Mouse (Mus musculus): ENCODE results near the gene Ppif.

Gene Ppif

DNA sequence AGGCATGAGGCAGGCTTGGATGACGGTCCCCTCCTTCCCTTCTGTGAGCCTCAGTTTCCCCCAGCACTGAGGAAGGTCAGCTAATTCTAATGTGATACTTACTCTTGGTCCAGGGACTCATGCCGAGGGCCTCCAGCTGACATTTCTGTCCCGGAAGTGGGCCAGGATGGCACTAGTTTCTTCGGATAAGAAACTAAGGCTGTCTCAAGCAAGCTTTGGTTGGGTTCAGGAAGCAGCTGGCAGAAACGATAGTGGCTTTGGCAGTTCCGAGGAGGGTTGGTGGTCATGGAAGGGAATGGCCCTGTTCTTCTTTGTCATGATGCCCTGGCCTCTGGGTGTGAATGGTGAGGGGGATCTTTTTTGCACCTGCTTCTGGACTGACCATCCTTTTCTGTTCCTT is 1.1 kb downstream of the Ppif start:
- peak in 1 of 2 experiments; percentile 12 for DNase-seq

DNA sequence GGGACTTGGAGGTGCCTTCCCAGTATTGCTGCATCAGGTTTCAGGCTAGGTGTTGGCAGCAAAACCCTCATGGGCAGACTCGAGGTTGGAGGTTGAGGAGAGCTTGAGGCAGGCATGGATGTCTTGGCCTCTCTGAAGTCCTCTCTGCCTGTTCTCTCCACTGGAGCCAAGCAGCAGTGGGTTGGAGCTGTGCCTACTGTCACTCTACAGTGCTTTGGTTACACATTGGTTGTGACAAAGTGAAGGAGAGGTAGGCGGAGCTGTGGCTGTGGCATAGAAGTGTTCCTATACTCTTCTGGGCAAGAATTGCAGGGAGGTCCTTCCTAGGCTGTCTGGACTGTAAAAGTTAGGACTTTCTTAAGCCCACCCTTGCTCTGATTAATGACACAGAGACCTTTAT is 2.4 kb downstream of the Ppif start:
- DNase-seq = no peak

DNA sequence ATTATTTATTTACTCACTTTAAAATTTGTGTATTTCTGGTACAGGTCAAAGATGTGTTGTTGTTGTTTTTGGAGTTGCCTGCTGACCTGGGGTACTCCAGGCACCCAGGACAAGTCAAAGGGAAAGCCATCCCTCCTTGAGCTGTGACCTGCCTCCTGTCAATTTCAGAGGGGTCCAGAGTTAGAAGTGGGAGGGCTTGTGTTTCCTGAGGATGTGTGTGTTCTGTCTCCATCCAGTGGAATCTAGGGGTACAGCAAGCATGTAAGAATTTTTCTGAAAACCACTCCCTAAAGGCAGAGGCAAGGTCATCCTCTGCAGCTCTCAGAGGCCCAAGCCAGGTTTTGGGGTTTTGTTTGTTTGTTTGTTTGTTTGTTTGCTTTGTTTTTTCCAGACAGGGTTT is 8.0 kb downstream of the Ppif start:
- peak in 1 of 2 experiments; percentile 12 for DNase-seq

DNA sequence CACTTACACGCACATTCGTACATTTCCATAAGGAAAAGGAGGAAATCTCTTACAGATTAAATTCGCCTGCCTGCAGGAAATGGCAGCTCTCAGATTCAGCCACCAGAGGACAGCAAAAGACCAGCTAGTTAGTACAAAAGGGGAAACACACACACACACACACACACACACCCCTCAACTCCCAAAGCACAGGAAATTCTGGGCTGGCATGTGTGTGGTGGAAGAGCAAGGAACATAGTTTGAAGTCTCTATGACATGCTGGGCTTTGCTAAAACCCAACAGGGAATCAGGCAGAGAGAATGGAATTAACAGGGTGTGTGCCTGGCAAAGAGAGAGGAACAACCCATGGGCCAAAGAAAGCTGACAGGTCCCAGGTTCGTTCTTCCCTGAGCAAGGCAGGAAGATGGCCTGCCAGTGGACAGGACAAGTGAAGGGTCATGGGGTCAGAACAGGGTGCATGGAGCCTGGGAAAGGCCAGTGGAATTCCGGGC is 13.8 kb downstream of the Ppif start:
- DNase-seq = peak; percentile 67 to 69

DNA sequence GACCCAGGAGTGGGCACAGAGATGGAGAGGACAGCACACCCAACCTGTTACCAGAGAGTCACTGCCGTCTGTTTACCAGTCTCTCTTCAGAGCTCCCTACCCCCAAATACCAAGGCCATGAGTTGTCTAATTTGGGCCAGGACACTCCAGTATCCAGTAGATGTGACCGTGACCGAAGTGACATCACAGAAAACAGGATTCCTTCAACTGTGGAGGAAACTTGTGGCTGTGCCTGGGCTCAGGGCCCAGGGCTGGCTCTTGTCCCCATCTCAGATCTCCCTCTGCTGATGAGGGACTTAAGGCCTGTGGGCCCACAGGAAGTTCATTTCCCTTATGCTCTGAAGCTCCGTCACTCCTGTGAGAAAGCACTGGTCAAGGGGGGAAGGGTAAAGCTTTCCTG is 14.5 kb downstream of the Ppif start:
- no peak for DNase-seq

DNA sequence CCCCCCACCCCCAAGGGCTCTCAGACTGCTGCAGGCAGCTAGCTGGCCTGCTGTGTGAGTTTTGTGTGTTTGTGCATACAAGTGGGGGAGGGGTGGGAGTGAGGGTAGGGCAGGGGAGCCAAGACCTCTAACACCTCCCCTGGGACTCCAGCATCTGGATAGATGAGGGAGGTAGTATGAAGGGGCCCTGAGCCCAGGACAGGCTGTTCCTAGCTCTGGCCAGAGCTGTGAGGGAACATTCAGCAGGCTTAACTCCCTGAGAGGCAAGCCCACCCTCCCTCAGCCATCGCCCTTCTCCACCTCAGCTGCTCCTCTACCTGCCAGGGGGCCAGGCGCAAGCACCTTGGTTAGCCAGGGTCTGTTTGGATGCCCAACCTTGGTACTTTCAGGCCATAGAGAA is 15.0 kb downstream of the Ppif start:
- no peak for DNase-seq

DNA sequence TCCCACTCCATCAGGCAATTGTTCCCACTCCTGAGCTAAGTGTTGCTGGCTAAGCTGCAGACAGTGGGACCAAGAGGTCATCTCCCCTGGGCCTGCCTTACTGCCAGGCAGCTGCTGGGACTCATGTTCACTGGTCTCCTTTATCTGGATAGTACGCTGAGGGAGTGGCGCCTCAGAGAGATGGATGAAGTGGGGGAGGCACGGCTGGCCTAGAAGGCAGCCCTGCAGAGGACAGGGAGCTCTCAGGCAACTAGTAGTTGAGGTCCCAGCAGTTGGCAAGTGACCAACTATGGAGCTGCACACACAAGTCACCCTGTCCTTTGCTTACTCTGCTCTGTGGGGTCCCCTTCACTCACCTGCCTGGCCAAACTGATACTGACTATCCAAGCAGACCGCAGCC is 16.1 kb downstream of the Ppif start:
- no peak for DNase-seq

DNA sequence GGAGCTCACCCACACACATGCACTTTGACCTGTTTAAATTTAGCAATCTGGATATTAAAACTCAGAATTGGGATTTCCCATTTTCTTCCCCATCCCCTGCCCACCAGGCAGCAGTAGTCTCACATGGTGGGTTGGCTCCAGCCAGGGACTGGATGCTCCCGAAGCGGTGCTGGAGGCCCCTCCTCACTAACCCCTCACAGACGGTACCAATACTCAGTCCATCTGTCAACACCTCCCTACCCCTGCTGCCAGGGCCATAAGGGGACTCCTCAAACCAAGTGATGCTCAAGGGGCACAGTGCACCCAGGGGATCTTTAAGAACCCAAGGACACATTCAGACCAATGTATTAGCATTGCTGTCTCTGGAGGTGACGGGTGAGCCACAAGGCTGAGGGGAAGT is 16.7 kb downstream of the Ppif start:
- no peak for DNase-seq

DNA sequence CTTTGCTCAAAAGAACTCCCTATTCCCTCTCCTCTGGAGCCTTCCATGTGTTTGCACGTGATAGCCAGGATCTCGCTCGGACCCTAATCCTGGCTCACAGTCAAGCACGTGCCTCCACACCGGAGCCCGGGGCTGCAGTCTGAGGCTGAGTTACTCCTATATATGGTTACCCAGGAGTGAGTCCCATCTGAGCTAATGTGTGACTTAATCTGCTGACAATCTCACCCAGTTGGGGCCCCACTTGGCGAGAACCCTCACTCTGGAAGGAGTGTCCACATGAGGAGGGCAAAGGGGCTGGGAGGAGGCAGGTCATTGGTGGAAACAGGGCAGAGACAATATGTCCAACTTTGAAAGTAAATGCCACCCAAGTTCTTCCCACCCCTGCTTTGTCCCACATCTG is 17.2 kb downstream of the Ppif start:
- DNase-seq = no peak

DNA sequence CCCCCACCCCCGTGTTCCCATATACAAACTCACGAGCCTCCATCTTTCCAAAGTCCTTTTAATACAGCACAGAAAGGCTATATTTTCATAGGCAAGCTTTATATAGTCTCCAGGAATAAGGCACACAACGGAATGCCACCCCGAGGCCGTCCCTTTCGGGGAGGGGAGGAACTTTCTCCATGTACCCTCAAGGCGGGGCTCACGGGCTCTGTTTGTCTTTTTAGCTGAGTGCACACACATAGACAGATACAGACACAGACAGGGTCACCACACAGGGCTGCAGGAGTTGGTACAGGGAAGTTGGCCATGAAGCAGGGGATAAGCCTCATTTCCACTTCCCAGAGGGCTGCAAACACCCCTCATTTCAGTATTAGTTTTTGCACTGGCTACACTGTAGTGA is 17.6 kb downstream of the Ppif start:
- DNase-seq = no peak

DNA sequence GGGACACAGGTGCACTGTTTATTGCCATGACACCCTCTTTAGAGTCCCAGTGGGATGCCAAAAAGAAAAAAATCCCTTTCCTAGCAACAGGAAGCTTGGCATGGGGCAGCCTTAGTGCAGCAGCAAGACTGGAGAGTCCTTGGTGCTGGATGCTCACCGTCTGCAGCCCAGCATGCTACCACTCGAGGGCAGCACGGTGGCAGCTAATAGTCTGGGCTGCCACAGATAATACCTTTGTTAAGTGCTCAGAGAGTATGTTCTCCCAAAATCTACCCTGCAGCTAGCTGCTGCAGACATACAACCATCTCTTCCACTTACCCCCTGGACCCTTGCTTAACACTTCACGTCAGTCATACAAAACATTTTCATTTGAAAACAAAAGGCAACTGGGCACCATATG is 19.5 kb downstream of the Ppif start:
- peak in 1 of 2 experiments; percentile 27 for DNase-seq

DNA sequence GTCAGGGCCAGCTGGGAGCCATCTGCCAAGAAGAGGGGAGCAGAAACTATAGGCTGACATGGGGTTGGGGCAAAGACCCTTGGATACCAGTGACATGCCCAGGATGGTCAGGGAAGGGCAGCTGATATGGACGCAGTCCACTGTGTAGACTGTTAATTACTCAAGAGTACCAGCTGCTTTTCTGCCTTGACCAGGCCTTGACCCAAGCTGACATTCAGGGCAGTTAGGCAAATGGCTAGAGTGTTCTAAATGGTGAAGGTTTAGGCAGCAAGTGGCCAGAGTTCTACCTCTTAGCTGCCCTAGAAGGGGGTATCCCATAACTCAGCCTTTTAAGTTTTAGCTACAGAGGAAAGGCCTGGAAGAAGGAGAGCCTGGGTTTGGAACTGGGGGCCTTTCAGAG is 22.6 kb downstream of the Ppif start:
- no peak for DNase-seq

DNA sequence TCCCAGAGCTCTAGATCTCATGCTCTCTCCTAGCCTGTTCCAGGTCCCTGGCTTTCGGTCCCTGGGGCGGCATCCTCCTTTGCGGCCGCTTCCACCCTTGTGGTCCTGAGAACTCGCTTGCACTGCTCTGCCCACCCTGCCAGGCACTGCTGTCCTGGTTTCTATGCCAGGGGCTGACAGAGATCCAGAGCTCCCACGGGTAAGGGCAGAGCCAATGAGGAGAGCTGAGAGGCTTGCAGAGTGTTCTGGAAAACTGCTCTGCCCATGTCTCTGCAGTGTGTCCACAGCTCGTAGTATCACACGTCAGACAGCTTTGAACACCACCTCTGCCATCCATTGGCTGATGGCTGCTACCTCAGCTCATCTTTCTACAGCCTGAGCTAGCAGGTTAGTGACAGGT is 23.8 kb downstream of the Ppif start:
- DNase-seq = no peak

DNA sequence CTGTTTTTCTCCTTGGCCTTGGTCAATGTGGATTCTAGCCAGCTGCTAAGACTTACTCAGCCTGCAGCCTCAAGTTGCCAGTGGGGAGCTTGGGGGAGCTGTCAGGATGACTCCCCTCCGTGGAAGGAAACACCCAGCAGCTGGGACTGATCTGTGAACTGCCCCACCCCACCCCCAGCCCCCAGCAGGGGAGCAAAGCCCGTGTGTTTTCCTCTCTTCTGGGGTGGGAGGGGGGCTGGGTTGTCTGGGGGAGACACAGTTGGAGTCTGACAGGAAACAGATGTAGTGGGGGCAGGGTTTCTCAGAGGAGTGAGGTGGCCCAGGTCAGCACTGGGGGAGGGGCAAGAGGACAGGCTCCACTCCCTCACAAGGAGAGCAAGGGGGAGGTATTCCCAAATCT is 24.5 kb downstream of the Ppif start:
- no peak for DNase-seq

DNA sequence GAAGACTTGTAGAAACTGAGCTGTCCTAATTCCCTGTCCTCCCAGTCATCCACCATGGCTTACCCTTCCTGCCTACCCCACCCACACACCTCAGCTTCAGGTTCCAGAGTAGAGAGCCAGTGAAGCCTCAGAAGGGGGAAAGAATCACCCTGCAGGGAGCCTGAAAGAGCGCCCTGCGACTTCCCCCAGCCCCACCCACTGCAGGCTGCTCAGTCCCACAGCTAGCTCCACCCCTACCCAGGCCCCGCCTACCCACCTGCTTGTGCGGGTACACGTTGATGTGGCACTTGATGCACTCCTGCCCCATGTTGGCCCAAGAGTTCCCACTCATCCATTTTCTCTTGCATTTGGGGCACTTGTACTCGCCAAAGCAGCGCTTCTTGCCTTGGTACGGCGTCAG is 25.4 kb downstream of the Ppif start:
- DNase-seq = peak; percentile 80 to 83

DNA sequence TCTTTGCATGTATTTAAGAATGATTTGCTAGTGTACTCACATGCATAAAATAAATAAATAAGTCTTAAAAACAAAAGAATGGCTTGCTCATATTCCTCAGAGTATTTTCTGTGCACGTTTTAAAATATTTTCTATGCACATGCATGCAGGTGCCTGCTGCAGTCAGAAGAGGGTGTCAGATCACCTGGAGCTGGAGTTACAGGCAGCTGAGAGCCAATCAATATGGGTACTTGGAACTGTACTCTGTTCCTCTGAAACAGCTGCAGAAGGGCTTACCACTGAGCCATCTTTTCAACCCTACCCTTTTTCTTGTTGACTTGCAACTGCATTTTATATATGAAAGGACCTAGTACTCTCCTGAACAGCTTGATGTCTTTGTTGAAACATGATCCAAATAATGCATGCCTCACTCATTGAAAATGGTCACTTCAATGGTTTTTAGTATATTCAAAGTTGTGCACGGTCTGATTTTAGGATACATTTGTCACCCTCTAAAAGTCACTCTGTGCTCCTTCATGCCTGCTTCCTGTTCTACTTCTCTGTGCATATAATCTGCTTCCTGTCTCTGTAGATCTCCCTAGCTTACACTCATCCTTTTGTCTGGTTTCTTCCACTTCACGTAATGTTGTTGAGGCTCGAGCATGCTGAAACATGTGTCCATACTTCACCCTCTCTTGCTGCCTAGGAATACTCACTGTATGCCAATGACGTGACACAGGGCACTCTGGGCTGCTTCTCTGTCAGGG is 27.2 kb downstream of the Ppif start:
- peak in 1 of 2 experiments; percentile 23 for DNase-seq

DNA sequence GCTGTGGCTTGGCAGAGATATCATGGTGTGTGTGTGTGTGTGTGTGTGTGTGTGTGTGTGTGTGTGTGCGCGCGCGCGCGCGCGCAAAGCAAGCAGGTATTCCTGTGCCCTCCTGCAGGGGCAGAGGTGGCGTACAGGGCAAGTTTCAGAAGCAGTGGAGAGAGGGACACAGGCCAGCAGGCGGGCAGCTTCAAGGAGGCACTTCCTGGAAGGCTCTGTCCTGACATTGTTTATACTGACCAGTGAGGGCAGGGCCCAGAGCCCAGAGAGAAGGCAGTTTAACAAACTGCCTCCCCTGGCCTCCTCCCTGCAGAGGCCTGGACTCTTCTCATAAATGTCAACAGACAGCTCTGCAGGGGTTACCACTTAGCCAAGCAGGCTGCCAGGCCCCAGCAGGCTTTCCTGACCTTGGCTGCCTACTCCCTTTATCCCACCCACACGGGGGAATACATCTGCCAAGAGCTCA is 31.1 kb downstream of the Ppif start:
- no peak for DNase-seq

DNA sequence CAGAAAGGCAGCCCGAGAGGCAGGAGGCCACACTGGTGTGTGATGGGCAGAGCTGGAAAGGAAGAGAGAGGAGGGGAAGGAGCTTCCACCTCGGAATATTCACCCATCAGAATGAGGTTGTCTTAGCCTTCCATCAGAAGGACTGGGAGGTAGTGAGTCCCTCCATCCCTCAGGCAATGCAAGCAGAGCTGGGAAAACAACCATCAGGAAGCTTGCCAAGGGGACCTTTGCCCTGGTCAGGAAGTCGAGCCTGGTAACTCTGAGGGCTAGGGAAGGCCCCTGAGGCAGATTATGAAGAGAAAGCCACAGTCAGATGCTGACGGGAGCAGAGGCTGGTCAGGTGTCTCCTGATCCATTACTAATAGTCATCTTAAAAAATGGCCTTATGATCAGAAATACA is 31.7 kb downstream of the Ppif start:
- DNase-seq = no peak

DNA sequence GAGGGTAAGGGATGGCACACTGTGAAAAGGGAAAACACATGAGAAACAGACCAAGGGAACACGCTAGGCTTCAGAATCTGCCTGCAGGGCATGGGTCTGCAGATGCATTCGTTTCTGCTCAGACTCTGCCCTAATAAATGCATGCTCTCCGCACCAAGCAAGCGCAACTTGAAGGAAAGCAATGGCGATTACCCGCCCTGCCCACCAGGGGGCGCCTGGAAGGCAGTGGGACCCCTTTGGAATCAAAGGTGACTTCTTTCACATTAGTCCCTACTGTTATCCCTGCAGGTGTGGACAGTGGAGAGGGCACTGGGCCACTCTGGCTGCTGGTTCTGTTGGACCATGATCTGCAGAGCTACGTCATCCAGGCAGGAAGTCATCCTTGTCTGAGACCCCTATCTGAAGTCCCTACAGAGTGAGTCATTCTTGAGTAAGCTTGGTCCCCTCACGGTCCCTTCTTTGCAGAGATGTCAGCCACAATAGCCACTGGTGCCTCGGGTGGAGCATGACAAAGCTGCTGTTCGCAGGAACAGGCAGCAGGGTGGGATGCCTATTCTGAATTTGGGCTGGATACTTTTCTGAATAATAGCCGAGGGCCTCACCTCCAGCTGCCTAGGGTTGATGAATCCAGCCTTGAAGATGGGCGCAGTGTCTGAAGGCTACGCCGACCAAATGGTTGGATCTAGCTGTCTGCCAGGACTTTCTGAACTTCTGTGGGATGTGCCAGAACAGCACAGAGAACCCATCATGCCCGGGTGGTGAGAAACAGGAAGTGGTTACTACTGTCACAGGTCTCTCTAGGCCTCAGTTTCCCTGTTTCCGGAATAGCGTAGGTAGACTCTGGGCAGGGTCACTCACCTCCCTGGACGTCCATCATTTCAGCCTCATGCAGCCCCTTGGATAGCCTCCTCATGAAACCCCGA is 32.5 kb downstream of the Ppif start:
- DNase-seq = peak; percentile 84 to 85

DNA sequence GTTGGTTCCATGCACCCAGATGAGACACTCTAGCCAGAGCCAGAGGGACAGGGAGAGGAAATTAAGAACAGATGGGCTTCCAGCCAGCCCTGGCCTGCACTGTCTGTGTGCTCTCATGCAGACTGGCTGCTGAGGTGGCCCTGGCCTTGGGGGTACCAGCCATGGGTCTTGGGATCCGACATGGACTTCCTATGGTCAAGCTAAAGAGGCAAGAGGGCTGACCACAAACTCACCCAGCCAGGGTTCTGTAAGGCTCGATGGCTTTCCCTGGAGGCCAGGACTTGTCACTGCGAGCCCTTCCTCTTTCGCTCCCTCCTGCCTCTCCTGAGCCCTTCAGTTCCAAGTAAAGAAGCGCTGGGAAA is 33.2 kb downstream of the Ppif start:
- DNase-seq = no peak

DNA sequence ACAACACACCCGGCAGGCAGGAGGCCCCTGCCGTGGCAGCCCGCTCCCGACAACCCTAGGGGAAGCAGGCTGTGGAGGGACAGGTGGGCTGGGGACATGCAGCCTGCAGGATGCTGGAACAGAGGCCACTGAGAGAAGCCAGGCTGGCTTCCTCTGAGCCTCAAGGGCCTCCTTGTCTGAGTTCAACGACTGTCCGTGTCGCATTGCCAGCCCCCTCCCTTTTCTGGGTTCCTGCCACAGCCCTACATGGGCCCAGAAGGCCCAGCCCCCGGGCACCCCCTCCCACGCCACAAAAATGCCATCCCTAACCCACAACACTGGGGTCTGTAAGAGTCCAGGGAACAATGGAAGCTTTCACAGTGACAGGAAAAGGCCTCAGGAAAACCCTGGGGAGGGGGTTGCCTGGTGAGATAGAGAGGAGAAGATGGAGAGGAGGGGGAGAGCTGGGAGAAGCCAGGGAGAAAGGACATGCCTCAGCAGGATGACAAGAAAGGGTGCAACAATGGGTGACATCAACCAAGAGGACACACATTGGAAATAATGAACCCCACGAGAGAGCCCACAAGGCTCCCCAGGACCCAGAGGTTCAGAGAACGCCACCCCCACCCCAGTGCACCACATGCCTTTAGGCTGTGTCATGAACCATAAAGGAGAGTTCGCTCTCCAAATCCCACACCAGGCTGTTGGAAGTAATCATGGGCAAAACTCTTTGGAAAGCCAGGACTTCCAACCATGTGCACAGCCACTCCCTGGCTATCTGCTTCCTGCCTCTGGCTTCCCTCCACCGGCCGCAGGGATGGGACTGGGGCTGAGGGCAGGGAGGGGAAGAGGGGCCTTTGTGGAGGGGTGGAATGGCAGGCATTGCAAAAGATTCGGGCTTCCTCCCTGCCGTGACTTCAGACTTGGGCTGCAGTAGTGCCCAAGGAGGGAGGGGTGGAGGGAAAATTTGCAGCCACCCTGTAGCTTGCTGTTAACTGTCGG is 41.1 kb downstream of the Ppif start:
- no peak for DNase-seq

DNA sequence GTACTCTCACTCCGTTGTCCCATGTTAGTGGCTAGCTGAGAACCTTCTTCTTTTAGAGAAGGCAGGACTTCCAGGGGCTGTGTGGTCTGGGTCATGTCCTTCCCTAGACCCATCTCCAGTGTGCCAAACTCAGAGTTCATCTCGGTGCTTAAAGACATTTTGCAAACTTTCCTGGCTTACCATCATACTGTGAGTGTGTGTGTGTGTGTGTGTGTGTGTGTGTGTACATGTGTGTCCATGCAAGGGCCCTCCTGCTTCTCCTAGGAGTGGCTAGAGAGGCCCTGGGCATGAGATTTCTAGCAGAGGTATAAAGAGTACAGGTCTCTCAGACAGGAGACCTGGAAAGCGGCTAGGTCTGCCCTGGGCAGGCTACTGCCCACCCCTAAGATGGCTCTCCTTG is 42.2 kb downstream of the Ppif start:
- no peak for DNase-seq

DNA sequence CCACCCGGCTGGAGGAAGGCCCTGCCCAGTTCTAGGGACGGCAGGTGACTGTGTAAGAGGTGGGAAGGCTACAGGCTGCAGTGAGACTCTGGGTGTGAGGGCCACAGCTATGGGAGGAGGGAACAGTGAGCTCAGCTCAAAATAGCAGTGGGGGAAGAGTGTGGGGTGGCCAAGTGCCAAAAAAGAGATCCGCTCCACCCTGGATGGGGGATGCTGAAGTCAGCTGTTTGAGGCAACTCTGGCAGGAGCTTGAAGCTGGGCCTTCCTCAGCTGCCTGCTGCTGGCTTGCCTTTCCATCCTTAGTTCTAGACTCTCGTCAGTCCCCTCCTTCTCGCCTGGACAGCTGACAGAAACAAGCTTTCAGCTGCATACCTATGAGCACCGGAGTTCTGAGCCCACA is 42.6 kb downstream of the Ppif start:
- no peak for DNase-seq

All from B cell, adult 2 months (primary cell).